Mouse (Mus musculus): ENCODE measurements around the gene Notch2.

Gene Notch2

DNA sequence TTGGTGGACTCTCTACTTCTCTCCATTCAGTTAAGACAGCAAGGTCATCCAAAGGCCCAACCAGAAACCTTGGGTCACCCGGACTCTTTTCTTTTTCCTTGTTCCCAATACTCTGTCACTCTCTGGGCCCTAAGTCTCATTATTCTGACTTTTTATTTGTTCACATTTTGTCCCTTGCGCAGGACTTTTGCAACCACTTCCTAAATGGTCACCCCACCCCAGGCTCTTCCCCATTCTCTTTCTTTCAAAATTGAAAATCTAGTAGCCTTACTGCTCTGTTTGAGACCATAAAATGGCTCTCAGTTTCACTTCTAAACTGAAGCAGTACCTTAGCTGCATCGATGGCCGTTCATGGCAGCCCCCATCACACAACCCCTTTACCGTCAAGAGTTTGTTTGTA lies 18.5 kb upstream of the Notch2 start:
- in situ Hi-C loops (cut with MseI, MboI): no loop called here

GRCm38 (mm10) chr3:97998349-97998748 lies 15.0 kb upstream of the Notch2 start:
- in situ Hi-C loops (cut with MseI, MboI): no loop called here

- in situ Hi-C loops (cut with MseI, MboI): no loop called here
These were observed 9.8 kb upstream of the Notch2 start for GRCm38 (mm10) chr3:98003558-98003957.

DNA sequence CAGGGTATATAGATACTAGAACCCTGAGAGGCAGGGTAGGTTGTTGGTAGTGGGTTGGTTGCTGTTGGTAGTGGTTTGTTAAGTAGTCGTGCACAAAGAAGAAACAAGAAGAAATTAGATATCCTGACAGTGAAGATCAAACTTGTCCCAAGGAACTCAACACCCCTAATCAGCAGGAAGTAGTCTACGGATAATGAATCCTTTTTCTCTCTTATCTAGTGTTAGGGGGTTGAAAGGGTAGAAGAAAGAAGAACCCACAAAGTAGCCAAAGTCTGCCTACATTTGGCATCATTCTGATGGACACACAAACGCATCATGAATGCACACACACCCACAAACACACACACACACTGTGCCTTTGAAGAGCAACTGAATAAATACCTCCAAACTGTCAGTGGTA lies 9.1 kb upstream of the Notch2 start:
- in situ Hi-C loops (cut with MseI, MboI): no loop called here

DNA sequence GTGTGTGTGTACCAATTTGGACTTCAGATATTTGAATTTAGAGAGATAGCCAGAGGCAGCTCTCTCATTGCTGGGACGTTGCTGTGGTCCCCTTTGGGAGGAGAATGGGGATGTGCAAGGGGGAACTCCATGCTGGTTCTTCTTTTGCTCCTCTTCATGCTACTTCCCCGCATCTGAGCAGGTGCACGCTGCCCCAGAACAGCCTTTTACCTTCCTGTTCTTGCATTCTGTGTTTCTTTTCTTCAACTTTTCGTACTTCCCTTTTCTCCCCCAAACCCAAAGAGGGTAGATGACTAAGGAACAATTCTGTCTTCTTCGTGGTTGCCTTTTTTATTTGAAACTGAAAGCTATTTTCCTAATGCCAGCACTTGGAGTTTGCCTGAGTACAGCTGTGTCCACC lies 8.0 kb upstream of the Notch2 start:
- in situ Hi-C loops (cut with MseI, MboI): no loop called here

DNA sequence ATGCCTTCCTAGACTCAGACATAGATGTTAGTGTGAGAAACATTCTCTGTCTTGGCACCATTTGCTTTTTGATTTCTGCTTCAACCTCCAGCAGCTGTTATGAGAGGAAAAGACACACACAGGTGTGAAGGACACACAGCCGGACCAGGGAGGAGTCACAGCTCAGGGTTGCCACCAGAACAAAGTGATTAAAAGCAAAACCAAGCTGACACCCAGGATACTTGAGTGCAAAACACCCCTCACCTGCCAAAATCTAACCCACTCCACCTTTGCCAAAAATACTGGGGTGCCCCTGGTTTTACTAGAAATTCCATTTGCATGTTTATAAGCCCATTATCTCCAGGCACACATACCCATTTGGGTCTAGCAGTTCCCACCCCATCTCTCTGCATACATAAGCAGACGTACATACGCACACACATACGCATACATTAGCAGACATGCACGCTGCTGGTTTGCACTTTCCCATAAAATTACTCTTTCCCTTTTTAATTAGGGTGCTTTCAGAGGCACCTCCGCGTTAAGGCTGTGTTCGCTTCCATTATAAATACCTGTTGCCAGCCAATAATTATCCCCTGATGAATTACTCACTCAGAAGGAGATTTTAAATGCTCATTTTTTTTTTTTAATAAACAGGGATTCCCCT lies 7.2 kb upstream of the Notch2 start:
- in situ Hi-C loops (cut with MseI, MboI): no loop called here

GRCm38 (mm10) chr3:98006973-98007372 lies 6.4 kb upstream of the Notch2 start:
- in situ Hi-C loops (cut with MseI, MboI): no loop called here

GRCm38 (mm10) chr3:98008143-98008542 lies 5.2 kb upstream of the Notch2 start:
- in situ Hi-C loops (cut with MseI, MboI): no loop called here

GRCm38 (mm10) chr3:98009190-98009840 lies 4.0 kb upstream of the Notch2 start:
- in situ Hi-C loops (cut with MseI, MboI): no loop called here

- in situ Hi-C loops (cut with MseI, MboI): no loop called here
These were observed 284 bp upstream of the Notch2 start for GRCm38 (mm10) chr3:98013086-98013400.

- in situ Hi-C loops (cut with MseI, MboI): no loop called here
These were observed 2.2 kb downstream of the Notch2 start for GRCm38 (mm10) chr3:98015205-98016171.

- in situ Hi-C loops (cut with MseI, MboI): no loop called here
These were observed 3.7 kb downstream of the Notch2 start for GRCm38 (mm10) chr3:98016901-98017591.

GRCm38 (mm10) chr3:98018187-98018586 lies 4.9 kb downstream of the Notch2 start:
- in situ Hi-C loops (cut with MseI, MboI): no loop called here

DNA sequence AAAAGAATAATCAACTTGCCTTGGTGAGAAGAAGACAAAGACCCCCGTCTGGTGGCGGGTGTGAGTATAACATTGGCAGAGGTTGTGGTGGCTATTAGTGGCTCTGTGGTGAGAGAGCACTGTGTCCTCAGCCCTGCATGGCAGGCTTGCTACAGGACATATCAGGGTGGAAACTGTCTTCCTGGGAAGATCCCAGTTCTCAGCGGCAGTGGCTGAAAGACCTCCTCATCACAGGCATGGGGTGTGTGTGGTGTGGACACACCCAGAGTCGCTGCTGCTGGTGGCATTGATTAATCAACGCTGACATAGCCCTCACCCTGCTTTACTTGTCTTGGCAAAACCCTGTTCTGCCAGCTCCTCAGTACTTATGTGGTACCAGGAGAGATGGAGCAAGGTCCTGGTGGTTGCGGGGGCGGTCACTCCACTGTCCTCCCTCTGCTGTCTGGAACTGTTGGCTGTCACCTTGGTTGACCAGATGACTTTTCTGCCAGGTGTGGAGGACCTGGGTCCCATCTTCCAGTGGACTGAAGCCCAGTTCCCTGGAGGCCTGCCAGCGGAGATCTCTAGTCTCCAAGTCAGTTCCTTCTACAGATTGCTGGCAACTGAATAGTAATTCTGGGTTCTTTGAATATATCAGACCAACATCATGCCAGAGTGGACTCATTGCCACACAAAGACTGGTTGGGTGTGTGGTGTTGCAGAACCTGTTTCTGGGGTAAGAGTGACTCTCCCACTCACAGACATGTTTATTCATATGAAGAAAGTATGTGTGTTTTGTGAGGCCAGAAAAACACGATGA lies 7.3 kb downstream of the Notch2 start:
- in situ Hi-C loops (cut with MseI, MboI): no loop called here

DNA sequence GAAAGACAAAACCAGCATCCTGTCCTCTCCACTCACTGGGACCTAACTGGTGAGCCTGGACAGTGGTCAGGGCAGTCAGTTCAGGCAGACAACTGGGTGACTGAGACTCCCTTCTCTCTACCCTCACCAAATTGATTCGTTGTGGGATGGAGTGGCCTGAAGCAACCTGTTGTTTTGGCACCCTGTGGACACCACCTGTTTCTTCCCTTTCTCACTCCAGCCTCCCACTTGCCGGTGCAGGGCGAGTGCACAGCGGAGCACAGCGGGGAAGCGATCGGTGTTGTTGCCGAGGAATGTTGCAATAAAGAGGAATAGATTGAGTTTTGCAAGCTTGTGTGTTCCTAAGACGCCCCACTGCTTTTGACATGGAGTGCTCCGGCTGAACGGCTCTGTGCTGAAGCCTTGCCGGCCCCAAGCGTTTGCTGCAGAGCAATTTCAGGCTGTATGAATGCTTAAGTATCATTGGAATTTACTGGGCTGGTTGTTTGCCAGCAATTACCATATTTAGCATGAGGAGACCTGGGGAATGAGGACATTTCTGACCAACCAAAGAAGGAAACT lies 11.0 kb downstream of the Notch2 start:
- in situ Hi-C loops (cut with MseI, MboI): no loop called here

DNA sequence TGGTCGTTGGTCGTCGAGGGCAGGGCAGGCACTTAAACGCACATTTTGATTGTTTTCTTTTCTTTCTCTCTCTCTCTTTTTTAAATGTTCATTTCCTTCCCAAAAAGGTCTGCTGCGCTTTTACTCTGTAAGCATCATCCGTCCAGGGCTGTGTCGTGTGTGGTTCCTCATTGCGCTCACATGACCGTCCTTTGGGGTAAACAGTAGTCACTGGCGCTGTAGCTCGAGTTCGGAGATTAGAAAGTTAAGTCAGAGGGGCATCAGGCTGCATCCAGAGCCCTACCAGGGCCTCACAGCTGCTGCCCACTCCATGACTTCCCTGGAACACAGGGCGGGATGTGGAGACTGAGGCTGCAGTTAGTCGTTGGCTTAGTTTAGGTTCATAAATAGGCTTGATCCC lies 12.2 kb downstream of the Notch2 start:
- in situ Hi-C loops (cut with MseI, MboI): no loop called here

DNA sequence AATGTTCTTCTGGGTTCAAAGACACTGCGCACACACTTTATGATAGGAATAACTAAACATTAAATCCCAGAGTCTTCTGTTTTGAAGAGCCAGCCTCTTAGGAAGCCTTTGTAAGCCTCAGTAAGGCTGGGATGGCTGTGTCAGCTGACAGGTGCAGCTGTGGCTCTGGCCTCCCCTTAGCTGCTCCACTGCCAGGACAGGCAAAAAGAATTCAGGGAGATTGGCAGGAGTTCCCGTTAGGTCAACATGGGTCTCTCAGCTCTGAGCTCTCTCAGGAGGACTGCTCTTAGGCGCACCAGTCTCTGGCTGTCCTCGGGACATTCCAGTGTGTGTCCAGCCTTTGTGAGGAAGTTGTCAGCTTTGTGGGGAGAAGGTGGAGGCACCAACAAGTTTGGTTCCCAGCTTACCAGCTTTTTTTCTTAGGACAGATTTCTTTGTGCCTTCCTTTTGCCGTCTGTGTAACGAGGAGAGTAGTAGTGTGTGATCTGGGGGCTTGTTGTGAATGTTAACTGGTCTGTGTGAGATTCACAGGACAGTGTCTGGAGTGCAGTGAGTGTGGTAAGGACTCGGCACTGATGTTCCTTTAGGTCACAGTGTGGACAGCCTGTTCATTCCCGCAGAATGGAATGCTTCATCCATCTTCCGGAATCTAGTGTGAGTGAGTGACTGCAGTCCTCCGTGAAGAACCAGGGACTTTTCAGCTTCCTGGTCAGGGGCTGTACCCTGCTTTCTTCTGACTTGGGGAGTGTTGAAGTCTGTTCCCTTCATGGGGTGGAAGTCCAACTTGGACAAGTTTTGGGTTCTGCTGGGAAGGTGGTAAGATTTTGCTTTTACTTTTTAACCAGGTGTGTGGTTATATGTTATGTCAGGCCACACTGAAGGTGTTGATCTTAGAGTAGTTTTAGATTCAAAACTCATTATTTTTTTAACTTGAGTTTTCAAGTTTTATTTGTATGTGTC lies 12.9 kb downstream of the Notch2 start:
- in situ Hi-C loops (cut with MseI, MboI): no loop called here

- in situ Hi-C loops (cut with MseI, MboI): no loop called here
These were observed 14.0 kb downstream of the Notch2 start for GRCm38 (mm10) chr3:98027371-98027774.

DNA sequence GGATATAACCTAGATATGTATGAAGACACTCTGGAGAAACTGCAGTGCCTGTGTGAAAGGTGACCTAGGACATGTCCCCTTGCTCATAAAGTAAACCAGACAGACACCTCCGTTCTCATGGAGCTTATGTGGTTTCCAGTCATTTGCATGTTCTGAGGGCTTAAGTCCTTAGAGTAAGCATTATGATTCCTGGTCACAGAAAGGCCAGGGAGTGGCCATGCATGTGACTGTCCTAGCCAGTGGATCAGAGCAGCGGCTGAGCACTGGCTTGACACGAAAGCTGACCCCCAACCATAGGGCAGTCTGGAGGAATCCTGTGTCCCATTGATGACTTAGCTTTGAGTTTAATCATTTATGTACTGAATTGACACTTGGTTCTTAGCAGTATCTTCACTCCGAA lies 14.7 kb downstream of the Notch2 start:
- in situ Hi-C loops (cut with MseI, MboI): no loop called here

- in situ Hi-C loops (cut with MseI, MboI): no loop called here
These were observed 15.6 kb downstream of the Notch2 start for GRCm38 (mm10) chr3:98028936-98029335.

All from mouse trophoblast stem cell (cell line).